Mouse (Mus musculus) thymus, adult 18-20 months (tissue): Measurements from ENCODE around the gene Dmbt1.
"Not testable (repeated sequence)": the region's sequence is repeated elsewhere in the genome, so short reads cannot be mapped to it uniquely, and the experiment has no call there.

Experiments
- DNase-seq, 2 experiments: peaks; one replicate each; pipeline ENCODE4 v3.0.0; 2022; ENCODE audit warnings: mixed read lengths in 2 of 2

The Dmbt1 gene

DNA sequence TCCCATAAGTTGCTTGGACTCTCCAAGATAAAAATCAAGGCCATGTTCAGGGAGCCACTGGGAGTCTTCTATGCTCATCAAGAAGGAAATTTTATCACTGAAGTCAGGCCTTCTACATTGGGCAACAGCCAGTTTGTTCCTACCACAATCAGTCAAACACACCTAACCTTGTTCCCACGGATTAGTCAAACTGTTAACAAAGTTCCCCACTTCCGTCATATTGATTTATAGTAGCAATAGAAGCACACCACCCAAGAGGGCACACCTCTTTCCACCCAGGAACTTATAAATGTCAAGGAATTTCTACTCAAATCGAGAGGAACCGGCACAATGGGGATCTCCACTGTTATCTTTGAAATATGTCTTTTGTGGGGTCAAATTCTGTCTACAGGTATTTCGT is at the start of gene Dmbt1:
TSS of gene Dmbt1 (plus strand) at position 299 of the 400 bp plus-strand sequence.
- DNase-seq: no peak

DNA sequence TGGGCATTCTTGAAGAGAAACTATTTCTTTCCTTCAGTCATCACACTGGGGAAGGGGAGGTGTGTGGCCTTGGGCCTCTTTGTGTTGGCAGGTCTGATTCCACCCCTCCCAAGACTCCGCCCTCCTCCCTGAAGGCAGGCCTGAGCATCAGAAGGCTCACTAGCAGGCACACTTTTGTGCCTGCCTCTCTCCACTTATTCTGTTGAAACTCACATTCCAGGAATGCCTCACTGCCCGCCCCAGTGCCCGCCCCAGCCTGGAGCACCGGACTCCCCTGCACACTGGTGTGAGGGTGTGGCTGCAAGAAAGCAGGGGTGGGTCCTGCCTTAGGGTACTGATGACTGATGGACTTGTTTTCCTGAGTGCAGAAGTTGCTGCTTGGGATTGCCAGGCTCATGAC is 49.5 kb upstream of the Dmbt1 start:
- DNase-seq: peak in 1 of 2 experiments; percentile 14

- no peak for DNase-seq
Observed at GRCm38 (mm10) chr7:130982881-130983280, 49.0 kb upstream of the Dmbt1 start.

- no peak for DNase-seq
Observed at GRCm38 (mm10) chr7:130984294-130984693, 47.6 kb upstream of the Dmbt1 start.

DNA sequence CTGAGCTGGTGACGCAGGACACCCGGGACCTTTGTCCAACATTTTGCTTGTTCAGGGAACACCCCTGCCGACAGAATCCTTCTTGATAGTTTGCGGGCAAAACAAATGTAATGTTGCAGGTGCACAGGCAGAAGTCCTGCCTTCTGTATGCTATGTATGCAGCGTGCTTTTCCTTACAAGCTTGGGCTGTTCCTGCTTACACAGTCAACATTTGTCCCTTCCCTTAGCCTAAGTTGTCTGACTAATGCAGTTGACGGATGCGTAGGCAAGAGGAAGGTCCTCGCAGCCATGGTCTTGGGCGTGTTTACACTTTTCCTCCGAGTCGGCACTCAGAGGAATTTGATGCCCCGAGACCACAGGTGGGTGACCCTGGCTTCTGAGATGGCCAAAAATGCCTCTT is 46.7 kb upstream of the Dmbt1 start:
- DNase-seq: no peak

- no peak for DNase-seq
Observed at GRCm38 (mm10) chr7:130985716-130986115, 46.1 kb upstream of the Dmbt1 start.

- no peak for DNase-seq
Observed at GRCm38 (mm10) chr7:130988146-130988545, 43.7 kb upstream of the Dmbt1 start.

DNA sequence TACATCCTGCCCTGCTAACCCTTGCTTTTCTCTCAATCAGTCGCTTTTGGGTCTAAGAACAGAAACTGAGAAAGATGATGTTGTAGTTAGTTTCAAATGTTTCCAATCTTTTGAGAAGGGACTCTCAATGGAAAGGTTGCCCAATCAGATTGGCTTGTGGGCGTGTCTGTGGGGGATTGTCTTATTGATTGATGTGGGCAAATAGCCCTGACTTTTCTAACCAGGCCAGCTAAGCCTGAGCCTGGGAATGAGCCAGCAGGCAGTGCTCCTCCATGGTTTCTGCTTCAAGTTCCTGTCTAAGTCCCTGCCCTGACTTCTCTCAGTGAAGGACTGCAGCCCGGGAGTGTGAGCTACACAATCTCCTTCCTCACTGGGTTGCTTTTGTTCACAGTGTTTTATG is 42.5 kb upstream of the Dmbt1 start:
- no peak for DNase-seq

GRCm38 (mm10) chr7:130991174-130991789 is 40.6 kb upstream of the Dmbt1 start:
- DNase-seq: no peak

DNA sequence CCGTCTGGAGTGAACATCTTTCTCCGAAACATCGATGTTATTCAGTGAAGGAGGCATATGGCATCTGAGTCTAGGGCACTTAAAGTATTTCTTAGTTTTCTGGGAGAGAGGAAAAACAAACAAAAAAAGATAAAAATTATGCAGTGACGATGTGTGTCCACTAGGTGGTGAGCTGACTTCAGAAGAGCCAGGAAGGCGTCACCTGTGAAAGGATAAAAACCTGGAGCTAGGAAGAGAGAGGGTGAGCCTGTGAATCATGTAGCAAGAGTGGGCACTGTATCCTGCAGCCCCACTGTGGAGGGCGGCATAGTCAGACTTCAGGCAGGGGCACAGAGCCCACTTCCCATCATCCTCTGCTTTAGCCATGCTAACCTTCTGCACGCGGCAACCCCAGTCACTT is 37.9 kb upstream of the Dmbt1 start:
- no peak for DNase-seq

GRCm38 (mm10) chr7:131001976-131002726 is 29.7 kb upstream of the Dmbt1 start:
- no peak for DNase-seq

DNA sequence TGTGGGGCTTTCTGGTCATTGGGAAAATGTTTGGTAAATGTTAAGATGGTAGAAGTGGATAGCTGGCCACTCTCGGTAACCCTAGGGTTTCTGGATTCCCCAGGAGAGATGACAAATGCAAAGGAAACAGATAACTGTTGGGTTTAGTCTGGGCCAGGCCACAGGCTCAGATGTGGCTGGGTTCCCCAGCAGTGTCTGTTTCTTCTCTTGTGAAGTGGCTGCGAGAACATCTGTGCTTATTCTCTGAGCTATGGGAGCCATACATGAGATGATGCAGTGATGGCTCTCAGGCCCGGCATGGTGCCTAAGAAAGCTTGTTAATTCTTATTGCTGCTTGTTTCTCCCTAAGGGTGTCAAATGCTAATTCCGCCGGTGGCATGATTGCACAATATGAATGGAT is 27.8 kb upstream of the Dmbt1 start:
- DNase-seq: peak in 1 of 2 experiments; percentile 52

- DNase-seq: no peak
Observed at GRCm38 (mm10) chr7:131007221-131007620, 24.6 kb upstream of the Dmbt1 start.

GRCm38 (mm10) chr7:131009178-131009577 is 22.7 kb upstream of the Dmbt1 start:
- no peak for DNase-seq

DNA sequence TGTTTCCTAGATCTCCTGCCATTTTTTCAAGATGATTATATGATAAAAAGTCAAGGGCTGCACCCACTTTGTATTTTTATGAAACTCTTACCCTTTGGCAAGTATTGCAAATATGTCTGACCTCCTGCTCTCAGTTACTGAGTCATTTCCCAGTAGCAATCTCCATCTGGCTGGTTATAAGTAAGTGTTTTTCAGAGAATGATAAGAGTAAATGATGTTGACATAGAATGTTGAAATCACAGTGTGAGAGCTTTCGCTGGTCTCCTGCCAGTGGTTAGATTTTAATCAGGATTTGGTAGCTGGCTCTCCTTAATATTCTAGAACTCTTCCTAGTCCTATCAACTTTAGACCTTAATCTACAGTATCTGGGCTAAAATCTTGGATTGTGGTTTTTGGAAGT is 20.0 kb upstream of the Dmbt1 start:
- DNase-seq: no peak

GRCm38 (mm10) chr7:131019181-131019580 is 12.7 kb upstream of the Dmbt1 start:
- DNase-seq: no peak

DNA sequence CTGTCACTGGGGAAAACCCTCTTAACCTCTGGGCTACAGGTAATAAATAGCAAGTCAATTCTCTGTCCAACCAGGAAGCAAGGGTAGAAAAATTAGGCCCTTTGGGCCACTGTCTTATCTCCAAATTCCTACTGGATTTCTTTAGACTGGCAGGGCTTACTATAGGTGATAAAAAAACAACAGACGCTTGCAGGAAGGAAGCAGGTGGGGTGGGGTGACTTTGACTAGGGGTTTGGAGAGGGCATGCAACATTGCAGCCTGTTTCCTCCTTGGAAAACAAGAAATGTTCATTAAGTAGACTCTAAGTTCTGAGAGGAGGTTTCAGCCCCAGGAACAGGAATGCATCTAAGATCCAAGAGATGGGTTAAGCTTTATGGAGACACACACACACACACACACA is 7.0 kb upstream of the Dmbt1 start:
- no peak for DNase-seq

GRCm38 (mm10) chr7:131027557-131027956 is 4.3 kb upstream of the Dmbt1 start:
- DNase-seq: no peak

DNA sequence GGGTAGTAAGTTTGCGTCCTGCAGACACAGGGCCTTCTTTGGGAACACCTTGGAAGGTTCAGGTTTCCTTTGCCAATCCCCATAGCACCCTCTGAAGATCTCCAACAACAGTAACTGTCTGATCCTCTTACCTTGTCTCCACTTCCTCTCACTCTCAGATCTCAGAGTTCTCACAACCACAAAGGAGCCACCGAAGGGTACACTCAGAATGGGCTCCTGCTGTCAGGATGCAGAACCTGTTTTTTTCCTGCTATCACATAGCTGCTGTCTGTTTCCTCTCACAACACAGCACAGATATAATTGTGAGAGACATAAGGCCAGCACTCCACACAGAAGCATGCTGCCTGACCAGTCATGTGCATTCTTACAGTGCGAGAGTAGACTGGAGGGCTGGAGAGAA is 4.5 kb downstream of the Dmbt1 start:
- DNase-seq: no peak

GRCm38 (mm10) chr7:131037083-131037482 is 5.2 kb downstream of the Dmbt1 start:
- DNase-seq: no peak

DNA sequence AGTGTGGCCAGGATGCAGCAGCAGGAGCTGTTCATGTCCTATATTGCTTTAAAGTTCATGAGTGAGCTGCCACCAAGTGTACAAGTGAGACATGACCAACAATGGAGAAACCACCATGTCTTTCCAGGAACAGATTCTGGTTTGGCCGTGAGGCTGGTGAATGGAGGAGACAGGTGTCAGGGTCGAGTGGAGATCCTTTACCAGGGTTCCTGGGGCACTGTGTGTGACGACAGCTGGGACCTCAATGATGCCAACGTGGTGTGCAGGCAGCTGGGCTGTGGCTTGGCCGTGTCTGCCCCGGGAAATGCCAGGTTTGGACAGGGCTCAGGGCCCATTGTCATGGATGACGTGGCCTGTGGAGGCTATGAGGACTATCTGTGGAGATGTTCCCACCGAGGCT is 8.9 kb downstream of the Dmbt1 start:
- not testable (repeated sequence) for DNase-seq

DNA sequence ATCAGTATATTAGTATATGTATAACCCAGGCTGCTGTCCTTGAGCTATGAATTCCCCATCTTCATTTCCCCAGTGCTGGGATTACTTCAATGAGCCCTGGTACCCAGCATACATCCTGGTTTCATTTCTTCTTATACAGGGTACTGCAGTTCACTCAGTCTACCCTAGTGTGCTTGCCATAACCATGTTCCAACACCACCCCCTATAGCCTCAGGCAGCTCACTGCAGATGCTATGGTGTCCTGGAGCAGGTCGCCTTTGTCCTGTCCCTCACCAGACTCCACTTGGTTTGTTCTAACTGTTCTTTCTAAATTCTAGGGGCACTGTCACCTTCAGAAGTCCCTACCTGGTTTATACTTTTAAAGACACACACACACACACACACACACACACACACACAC is 10.8 kb downstream of the Dmbt1 start:
- no peak for DNase-seq

GRCm38 (mm10) chr7:131045258-131045835 is 13.5 kb downstream of the Dmbt1 start:
- not testable (repeated sequence) for DNase-seq

GRCm38 (mm10) chr7:131049829-131050228 is 18.0 kb downstream of the Dmbt1 start:
- not testable (repeated sequence) for DNase-seq
